Mouse (Mus musculus) adrenal gland, adult (tissue): ENCODE measurements at regions not wholly inside any gene's neighbourhood (a gene's known extent, or its start where the extent isn't known, plus 50 kb on each side); places are given as distances from the start of the nearest gene placed in this dataset.
A peak's percentile ranks its signal among the peaks of the same experiment; 100 is the strongest.

Experiments used
- DNase-seq, 2 experiments: peaks; one replicate each; pipeline ENCODE4 v3.0.0; 2022 to 2023; ENCODE audit warnings: low spot score in 1 of 2; ENCODE audit not compliant: inconsistent age in 2 of 2

- DNase-seq, result no peak
Observed at GRCm38 (mm10) chr4:91060933-91061332, 339.7 kb downstream of the Elavl2 start.

GRCm38 (mm10) chr4:91051913-91052312 is 348.7 kb downstream of the Elavl2 start:
- no peak for DNase-seq

GRCm38 (mm10) chr4:91029462-91029861 is 371.1 kb downstream of the Elavl2 start:
- no peak for DNase-seq

- DNase-seq, result no peak
Observed at GRCm38 (mm10) chr4:91028013-91028626, 372.5 kb downstream of the Elavl2 start.

GRCm38 (mm10) chr4:90996388-90997092 is 404.0 kb downstream of the Elavl2 start:
- DNase-seq, result no peak

- peak in 1 of 2 experiments; percentile 4 for DNase-seq
Observed at GRCm38 (mm10) chr4:90964658-90965057, 435.9 kb downstream of the Elavl2 start.

- no peak for DNase-seq
Observed at GRCm38 (mm10) chr4:90943687-90944385, 456.7 kb downstream of the Elavl2 start.

- no peak for DNase-seq
Observed at GRCm38 (mm10) chr4:90917312-90918107, 483.1 kb downstream of the Elavl2 start.

GRCm38 (mm10) chr4:90906311-90906710 is 494.3 kb downstream of the Elavl2 start:
- no peak for DNase-seq

- DNase-seq, result no peak
Observed at GRCm38 (mm10) chr4:90868209-90868608, 532.4 kb downstream of the Elavl2 start.

- DNase-seq, result peak; percentile 4 to 39
Observed at GRCm38 (mm10) chr4:90860854-90861253, 539.7 kb downstream of the Elavl2 start.

- no peak for DNase-seq
Observed at GRCm38 (mm10) chr4:90839804-90840203, 560.8 kb downstream of the Elavl2 start.

- DNase-seq, result no peak
Observed at GRCm38 (mm10) chr4:90799078-90799477, 580.5 kb downstream of the Zfp352 start.

GRCm38 (mm10) chr4:90798637-90799036 is 580.0 kb downstream of the Zfp352 start:
- DNase-seq, result no peak

- DNase-seq, result no peak
Observed at GRCm38 (mm10) chr4:90797472-90797871, 578.9 kb downstream of the Zfp352 start.
